In the genomic region with DNA sequence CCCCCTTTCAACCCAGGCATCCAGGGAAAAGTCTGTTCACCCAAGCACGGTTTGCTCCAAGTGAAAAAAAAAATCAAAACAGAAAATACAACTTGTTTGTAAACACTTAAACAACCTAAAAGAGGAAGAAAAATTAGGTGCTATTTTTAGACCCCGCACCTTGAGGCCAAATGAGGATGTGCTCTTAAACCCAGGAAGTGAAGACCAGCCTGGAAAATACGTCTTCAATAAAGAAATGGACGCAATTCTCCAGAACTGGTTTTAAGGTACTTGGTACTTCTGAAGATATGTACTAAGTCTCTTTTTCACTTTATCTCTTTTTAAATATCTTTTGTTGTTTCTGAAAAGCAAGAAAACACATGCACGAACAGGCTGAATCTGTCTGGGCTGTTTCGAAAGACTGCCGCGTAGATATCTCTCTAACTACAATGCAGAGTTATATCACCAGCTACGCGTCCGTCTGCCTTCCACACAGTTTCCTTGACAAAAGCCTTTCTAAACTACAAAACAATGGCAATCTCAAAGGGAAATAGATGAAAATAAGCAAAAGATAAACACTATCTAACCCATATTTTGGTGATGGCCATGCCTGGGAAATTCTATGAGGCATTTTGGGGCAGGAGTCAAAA, we compare ENCODE assay signal across 9 mouse cellular contexts. TPM values are rescaled to one million over a fixed set of nuclear protein-coding genes. Genes with fewer than 3 reads are reported as not detected.
DNase-seq lines count a peak whose midpoint lies in the region; ATAC-seq and TF ChIP-seq lines count a peak whose summit lies in the region.
"Had no signal": no experiment of that assay in that cellular context is flagged by ENCODE, and none has a peak within 500 bp of the region (broad histone marks: within the 10 kb centered on the region; RNA-seq: fewer than 3 reads in every experiment).

No protein-coding gene starts in this region.

- no peak overlapping the region for H3K9ac ChIP-seq in hindbrain, embryonic 16.5 days (ENCODE audit: low read depth, low read length)

- H3K4me2 ChIP-seq in hindbrain, embryonic 16.5 days (ENCODE audit: low read length): peak overlapping the region; percentile 40

- 29% methylated on average over 11 of the region's 11 CpGs for WGBS in bone marrow, adult 2 months
- WGBS in hindbrain, embryonic 16.5 days: 69% methylated on average over 11 of the region's 11 CpGs
- 76% methylated on average over 11 of the region's 11 CpGs for WGBS in midbrain, embryonic 10.5 days

- peak; percentile 31 for DNase-seq in heart, adult 8-10 months (ENCODE audit: low spot score)
- no peak for DNase-seq in heart, postnatal 4 days
- no peak for DNase-seq in midbrain, embryonic 10.5 days (ENCODE audit: low spot score)
- DNase-seq in yolk sac, embryonic 10.5 days (ENCODE audit: low spot score): no peak
- no peak for DNase-seq in spleen, adult 18-20 months
- DNase-seq: cerebellum, adult 9-10 months had no signal

- ATAC-seq in hindbrain, embryonic 16.5 days: no peak
- no peak for ATAC-seq in activated CD4-positive, CD25-positive, alpha-beta regulatory T cell, adult 4 months

- no peaks in the 10 kb centered on the region; the same call in 1 of the 2 replicates for H3K4me1 ChIP-seq in bone marrow, adult 2 months (ENCODE audit: control insufficient read depth, insufficient read depth, low read length)
- no peaks in the 10 kb centered on the region for H3K4me1 ChIP-seq in hindbrain, embryonic 16.5 days (ENCODE audit: control insufficient read depth, insufficient read depth, low read depth, low read length)
- H3K4me1 ChIP-seq in midbrain, embryonic 10.5 days: peaks cover 23% of the 10 kb centered on the region

- TF ChIP-seq CTCF in bone marrow, adult 2 months (IDR thresholded peaks at IDR 0.05; ENCODE audit: control insufficient read depth, insufficient read depth, low read length): no peak

- no peak overlapping the region; the same call in 1 of the 2 replicates for H3K27ac ChIP-seq in bone marrow, adult 2 months (ENCODE audit: control insufficient read depth, insufficient read depth, low read depth, low read length, poor library complexity)
- no peak overlapping the region; the same call in 1 of the 2 replicates for H3K27ac ChIP-seq in hindbrain, embryonic 16.5 days (ENCODE audit: low read depth, low read length)
- no peak overlapping the region for H3K27ac ChIP-seq in midbrain, embryonic 10.5 days (replicated peaks)

- no peaks in the 10 kb centered on the region for H3K9me3 ChIP-seq in hindbrain, embryonic 16.5 days (ENCODE audit: control insufficient read depth, low read length)
- H3K9me3 ChIP-seq in midbrain, embryonic 10.5 days (replicated peaks): no peaks in the 10 kb centered on the region

- peak overlapping the region; percentile 9 for H3K4me3 ChIP-seq in bone marrow, adult 2 months (replicated peaks; ENCODE audit: control insufficient read depth, low read depth, low read length)
- H3K4me3 ChIP-seq in hindbrain, embryonic 16.5 days (ENCODE audit: low read length): 0 out of 2 replicates have a peak overlapping the region, but pooled peaks have one; percentile 6
- peak overlapping the region; percentile 27; the same call in 1 of the 2 replicates for H3K4me3 ChIP-seq in midbrain, embryonic 10.5 days

- no peaks in the 10 kb centered on the region for H3K27me3 ChIP-seq in hindbrain, embryonic 16.5 days (replicated peaks; ENCODE audit: control insufficient read depth, insufficient read depth, low read length)
- no peaks in the 10 kb centered on the region for H3K27me3 ChIP-seq in midbrain, embryonic 10.5 days (ENCODE audit: low read depth, poor library complexity, severe bottlenecking)

- no peak for TF ChIP-seq POLR2A in bone marrow, adult 2 months (IDR thresholded peaks at IDR 0.05; ENCODE audit: borderline replicate concordance, control insufficient read depth, low read depth, low read length)

- no peaks in the 10 kb centered on the region for H3K36me3 ChIP-seq in hindbrain, embryonic 16.5 days (ENCODE audit: control insufficient read depth, insufficient read depth, low read length)
- H3K36me3 ChIP-seq in midbrain, embryonic 10.5 days: no peaks in the 10 kb centered on the region

RNA-seq across cellular contexts. Expression of a gene that starts 37.7 kb away (rescaled TPM):
- 10 to 100 TPM; 18.9 to 25.4 (median 24.4) TPM for total RNA-seq in heart, adult 8-10 months (2022)
- total RNA-seq in heart, postnatal 4 days (2021): 10 to 100 TPM; 37.2 to 41.6 TPM
- polyA plus RNA-seq in bone marrow, adult 2 months (2011; ENCODE audit: insufficient read depth, insufficient read length, low replicate concordance, missing spikeins): 0.79 and 3.7 TPM in 2 replicates
- polyA plus RNA-seq in hindbrain, embryonic 16.5 days (2015; fragmentation: Nextera tagmentation; extraction: Ambion mirVana): 13.9 and 16.5 TPM in 2 replicates
- polyA plus RNA-seq in midbrain, embryonic 10.5 days (2016; fragmentation: Nextera tagmentation; extraction: Ambion mirVana): 11.3 and 13.4 TPM in 2 replicates
- 10 to 100 TPM; 24.9 to 26.1 TPM for polyA plus RNA-seq in activated CD4-positive, CD25-positive, alpha-beta regulatory T cell, adult 4 months (2017; shearing (Covaris generic))
